Mouse (Mus musculus): Measurements from ENCODE around the gene Abcb9.

GRCm38 (mm10) chr5:124076559-124076958 is 19.0 kb downstream of the Abcb9 start:
- no peak for TF ChIP-seq CTCF (IDR thresholded peaks at IDR 0.05; ENCODE audit: borderline replicate concordance, insufficient read depth, low read depth, low read length)
- TF ChIP-seq POLR2A (IDR thresholded peaks at IDR 0.05; ENCODE audit: borderline replicate concordance, insufficient read depth, low read length) = no peak

Measured in cerebellum, adult 2 months (tissue).